Mouse (Mus musculus) embryo, embryonic 10.5 days (tissue): Measurements from ENCODE around the gene Pon3.

ENCODE experiments used
- DNase-seq: peaks from one replicate; pipeline ENCODE4 v3.0.0-alpha.2; 2015; ENCODE audit warnings: low spot score

The Pon3 gene

DNA sequence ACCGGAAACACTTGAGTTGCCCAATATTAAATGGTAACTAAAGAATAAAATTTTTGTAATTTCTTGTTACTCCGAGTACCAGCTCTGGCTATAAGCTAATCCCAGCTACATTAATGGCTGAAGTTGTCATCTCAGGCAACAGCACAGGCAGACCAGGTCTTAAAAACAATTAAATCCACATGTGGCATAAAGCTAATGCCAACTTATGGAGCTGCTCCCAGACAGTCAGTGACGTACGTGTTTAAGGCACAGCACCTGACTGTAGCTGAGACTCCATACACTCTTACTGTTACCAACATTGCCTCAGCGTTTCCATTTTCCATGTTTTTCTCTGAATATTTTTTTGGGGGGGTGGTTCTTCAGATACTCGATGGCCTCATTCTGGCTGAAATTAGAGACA lies 76.9 kb downstream of the Pon3 start:
- no peak for DNase-seq

GRCm38 (mm10) chr6:5177967-5178891 lies 77.9 kb downstream of the Pon3 start:
- peak; percentile 44 for DNase-seq

GRCm38 (mm10) chr6:5174179-5174812 lies 81.8 kb downstream of the Pon3 start:
- no peak for DNase-seq

DNA sequence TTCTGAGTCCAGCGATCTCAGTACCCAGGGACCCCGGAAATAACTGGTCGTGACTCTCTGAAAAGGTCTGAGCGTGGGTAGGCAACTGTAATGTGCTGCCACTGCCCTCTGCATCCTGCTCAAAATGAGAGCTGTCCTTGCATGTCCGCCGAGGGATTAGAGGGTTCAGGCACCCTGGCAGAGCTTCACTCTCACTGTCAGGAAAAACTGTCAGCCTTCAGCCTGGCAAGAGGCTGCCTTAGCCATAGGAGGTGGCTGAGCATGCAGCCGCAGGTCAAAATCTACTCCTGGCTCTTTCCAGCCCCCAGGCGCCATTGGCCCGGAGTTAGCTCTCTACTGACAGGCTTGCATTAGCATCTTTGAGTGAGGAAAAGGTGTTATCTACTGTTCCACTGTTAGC lies 83.5 kb downstream of the Pon3 start:
- DNase-seq, result no peak

DNA sequence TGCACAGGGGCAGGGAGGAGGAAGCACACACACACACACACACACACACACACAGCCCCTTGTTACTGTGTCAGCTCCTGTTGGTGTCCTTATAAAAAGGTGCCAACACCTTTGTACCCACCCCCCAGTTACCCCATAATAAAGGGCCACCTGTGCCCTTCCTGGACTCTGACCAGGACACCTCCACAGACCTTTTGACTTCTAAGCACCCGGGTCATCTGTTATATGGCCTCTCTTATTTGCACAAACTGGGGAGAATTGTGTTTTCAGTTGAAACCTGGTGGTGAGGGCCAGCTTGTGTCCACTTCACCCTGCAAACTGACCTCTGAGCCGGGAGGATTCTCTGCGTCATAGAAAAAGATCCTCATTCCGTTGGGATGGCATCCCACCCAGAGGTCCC lies 84.7 kb downstream of the Pon3 start:
- DNase-seq, result no peak
